Mouse (Mus musculus) lung, embryonic 14.5 days (tissue): ENCODE data around the gene Cox6b2. TPM values are rescaled to one million over a fixed set of nuclear protein-coding genes. Genes with fewer than 3 reads are reported as not detected.
A peak's percentile ranks its signal among the peaks of the same experiment; 100 is the strongest.

ENCODE experiments used
- ATAC-seq: fragments of 200-750 bp; cut with Nextera tagmentation; 2 replicates; pipeline ENCODE4 v1.8.0; 2017; ENCODE audit warnings: mild to moderate bottlenecking, moderate TSS enrichment, moderate library complexity; ENCODE audit not compliant: insufficient read depth
- DNase-seq: peaks from one replicate; pipeline ENCODE4 v3.0.0-alpha.2; 2015
- H3K27ac ChIP-seq: fragments of 300-500 bp; sonication (generic); 2 replicates; pipeline ENCODE4 v1.5.1; 2014; ENCODE audit warnings: low read depth, mild to moderate bottlenecking, moderate library complexity
- H3K27me3 ChIP-seq: fragments of 300-500 bp; sonication (generic); 2 replicates; pipeline ENCODE4 v1.6.1; 2014; ENCODE audit warnings: low read length, control low read depth; ENCODE audit not compliant: insufficient read depth
- H3K36me3 ChIP-seq: fragments of 300-500 bp; sonication (generic); 2 replicates; pipeline ENCODE4 v1.6.1; 2014; ENCODE audit warnings: control low read depth; ENCODE audit not compliant: insufficient read depth
- H3K4me1 ChIP-seq: fragments of 300-500 bp; sonication (generic); 2 replicates; pipeline ENCODE4 v1.6.1; 2014; ENCODE audit warnings: antibody characterized with exemption, control low read depth; ENCODE audit not compliant: insufficient read depth
- H3K4me2 ChIP-seq: fragments of 300-500 bp; sonication (generic); 2 replicates; pipeline ENCODE4 v1.6.1; 2014; ENCODE audit warnings: mild to moderate bottlenecking
- H3K4me3 ChIP-seq: fragments of 300-500 bp; sonication (generic); 2 replicates; pipeline ENCODE4 v1.5.1; 2014; ENCODE audit warnings: low read depth, low read length
- H3K9ac ChIP-seq: fragments of 300-500 bp; sonication (generic); 2 replicates; pipeline ENCODE4 v1.6.1; 2014
- H3K9me3 ChIP-seq: fragments of 300-500 bp; sonication (generic); 2 replicates; pipeline ENCODE4 v1.6.1; 2016; ENCODE audit warnings: low read depth, low read length, control low read depth
- CTCF ChIP-seq: IDR thresholded peaks from 2 replicates; pipeline ENCODE4 v1.5.1; 2016; ENCODE audit warnings: antibody characterized with exemption, low read depth
- WGBS: fragments of 180-500 bp; shearing (Covaris S2); extraction: QIAGEN DNeasy Blood & Tissue Kit; methylation state at CpG from one replicate; pipeline ENCODE4 v1.1.7; 2014; 5-methylcytosine and 5-hydroxymethylcytosine counted together
- polyA plus RNA-seq: library from polyadenylated mRNA; unstranded; fragments of >200 nt; fragmentation: Nextera tagmentation; extraction: Ambion mirVana; gene quantifications from 2 replicates; pipeline ENCODE4 v1.2.1, GENCODE M21; 2014

The Cox6b2 gene
- polyA plus RNA-seq, 1 experiment from 2014 or later = 37.3 TPM

GRCm38 (mm10) chr7:4759670-4760069 lies 6.8 kb upstream of the Cox6b2 start:
- DNase-seq (no peak), ATAC-seq (no peak)
- Histone ChIP-seq H3K27ac (no peak overlapping the region), H3K9me3 (no peaks in the 10 kb centered on the region), H3K4me3 (no peak overlapping the region), H3K27me3 (no peaks in the 10 kb centered on the region), H3K36me3 (no peaks in the 10 kb centered on the region), H3K9ac (no peak overlapping the region), H3K4me2 (no peak overlapping the region), H3K4me1 (no peaks in the 10 kb centered on the region)
- TF ChIP-seq CTCF = no peak
- WGBS = 23% methylated on average over 1 of the region's 1 CpGs

GRCm38 (mm10) chr7:4751971-4752820 lies 698 bp downstream of the Cox6b2 start:
- WGBS = 2% methylated on average over 29 of the region's 30 CpGs
- Histone ChIP-seq H3K4me1 (peaks cover 3% of the 10 kb centered on the region; the same call in 1 of the 2 replicates), H3K27ac (0 out of 2 replicates have a peak overlapping the region, but pooled peaks have one; percentile 22), H3K27me3 (no peaks in the 10 kb centered on the region), H3K4me2 (peak overlapping the region; percentile 60), H3K4me3 (peak overlapping the region; percentile 41), H3K9me3 (no peaks in the 10 kb centered on the region), H3K36me3 (peaks cover under 1% of the 10 kb centered on the region; the same call in 1 of the 2 replicates), H3K9ac (peak overlapping the region; percentile 13; the same call in 1 of the 2 replicates)
- DNase-seq = peak; percentile 41
- no peak for TF ChIP-seq CTCF
- ATAC-seq = peak; percentile 81

- Histone ChIP-seq H3K9ac (no peak overlapping the region), H3K9me3 (no peaks in the 10 kb centered on the region), H3K4me1 (peaks cover 3% of the 10 kb centered on the region; the same call in 1 of the 2 replicates), H3K4me3 (no peak overlapping the region), H3K36me3 (peaks cover 22% of the 10 kb centered on the region), H3K4me2 (no peak overlapping the region), H3K27ac (no peak overlapping the region), H3K27me3 (no peaks in the 10 kb centered on the region)
- DNase-seq (no peak), ATAC-seq (no peak)
- 78% methylated on average over 2 of the region's 2 CpGs for whole genome bisulfite sequencing
- no peak for TF ChIP-seq CTCF
These were observed 3.7 kb downstream of the Cox6b2 start for GRCm38 (mm10) chr7:4749169-4749568.

GRCm38 (mm10) chr7:4748321-4748720 lies 4.6 kb downstream of the Cox6b2 start:
- Histone ChIP-seq H3K27me3 (no peaks in the 10 kb centered on the region), H3K4me3 (no peak overlapping the region), H3K9me3 (no peaks in the 10 kb centered on the region), H3K36me3 (peaks cover 27% of the 10 kb centered on the region), H3K4me1 (peaks cover 3% of the 10 kb centered on the region; the same call in 1 of the 2 replicates), H3K4me2 (no peak overlapping the region), H3K27ac (no peak overlapping the region; the same call in 1 of the 2 replicates), H3K9ac (no peak overlapping the region)
- 69% methylated on average over 4 of the region's 4 CpGs for WGBS
- no peak for DNase-seq
- no peak for TF ChIP-seq CTCF
- no peak for ATAC-seq

- H3K9ac ChIP-seq = no peak overlapping the region
- DNase-seq (no peak), ATAC-seq (no peak)
- 59% methylated on average over 9 of the region's 9 CpGs for WGBS
- peaks cover 3% of the 10 kb centered on the region; the same call in 1 of the 2 replicates for H3K4me1 ChIP-seq
- no peak for TF ChIP-seq CTCF
- H3K4me2 ChIP-seq = no peak overlapping the region
- no peak overlapping the region for H3K27ac ChIP-seq
- H3K4me3 ChIP-seq = no peak overlapping the region
- no peaks in the 10 kb centered on the region for H3K9me3 ChIP-seq
- H3K27me3 ChIP-seq = no peaks in the 10 kb centered on the region
- peaks cover 36% of the 10 kb centered on the region for H3K36me3 ChIP-seq
These were observed 5.6 kb downstream of the Cox6b2 start for GRCm38 (mm10) chr7:4747156-4747899.

GRCm38 (mm10) chr7:4746326-4746980 lies 6.4 kb downstream of the Cox6b2 start:
- Histone ChIP-seq H3K4me3 (no peak overlapping the region), H3K36me3 (peaks cover 39% of the 10 kb centered on the region)
- DNase-seq = no peak

More at GRCm38 (mm10) chr7:4746326-4746980, 6.4 kb downstream of the Cox6b2 start:
- TF ChIP-seq CTCF = no peak
- H3K9ac ChIP-seq = no peak overlapping the region
- H3K27ac ChIP-seq = no peak overlapping the region
- no peaks in the 10 kb centered on the region for H3K9me3 ChIP-seq
- 85% methylated on average over 22 of the region's 22 CpGs for WGBS
- no peak overlapping the region for H3K4me2 ChIP-seq
- no peaks in the 10 kb centered on the region for H3K27me3 ChIP-seq
- H3K4me1 ChIP-seq = no peaks in the 10 kb centered on the region
- ATAC-seq = no peak
